Mouse (Mus musculus) 416B (cell line): ENCODE data around the gene Acap1.
"Not testable (repeated sequence)": the region's sequence is repeated elsewhere in the genome, so short reads cannot be mapped to it uniquely, and the experiment has no call there.

Source experiments
- DNase-seq: peaks from one replicate; pipeline ENCODE4 v3.0.0; 2011; ENCODE audit warnings: low read depth

Acap1 gene

DNA sequence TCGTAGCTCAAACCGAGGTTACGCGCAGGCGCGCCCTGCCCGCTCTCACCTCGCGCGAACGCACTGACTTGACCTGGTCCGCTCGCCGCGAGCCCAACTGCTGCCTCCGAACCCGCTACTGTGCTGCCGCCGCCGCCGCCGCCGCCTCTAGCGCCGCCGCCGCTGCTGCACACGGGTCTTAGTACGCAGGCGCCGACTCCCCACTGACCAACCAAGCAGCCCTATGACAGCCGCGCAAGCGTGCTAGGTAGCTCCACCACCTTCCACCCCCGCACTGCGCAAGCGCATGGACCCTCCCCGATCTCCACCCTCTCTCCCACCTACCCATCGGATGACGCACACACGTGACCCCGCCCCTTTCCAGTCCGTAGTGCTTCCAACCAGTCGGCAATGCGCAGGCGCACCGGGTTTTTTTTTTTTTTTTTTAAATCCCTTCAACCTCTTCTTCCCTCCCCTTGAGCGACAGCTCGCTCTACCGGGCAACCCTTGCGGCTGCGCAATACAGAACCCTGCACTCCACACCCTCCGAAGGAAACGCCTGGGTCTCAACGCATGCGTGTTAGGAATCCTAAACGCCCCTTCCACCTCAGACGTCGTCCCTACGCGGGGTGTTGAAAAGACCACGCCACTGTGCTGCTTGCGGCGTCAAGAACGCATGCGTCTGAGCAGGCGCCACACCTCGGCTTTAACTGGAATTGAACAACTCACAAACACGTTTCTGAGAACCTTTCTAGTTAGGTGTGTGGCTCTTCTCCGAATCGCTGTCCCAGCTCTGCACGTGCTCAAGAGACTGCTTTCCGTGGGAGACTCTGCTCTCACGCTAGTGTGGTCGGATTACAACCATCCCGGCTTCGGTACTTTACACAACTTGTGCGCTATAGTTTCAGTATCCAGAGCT is 26.0 kb upstream of the Acap1 start, which contains the start of gene Eif5a:
Eif5a (minus strand) TSS at position 845 of the 898 bp plus-strand sequence.
- peak; percentile 100 for DNase-seq

DNA sequence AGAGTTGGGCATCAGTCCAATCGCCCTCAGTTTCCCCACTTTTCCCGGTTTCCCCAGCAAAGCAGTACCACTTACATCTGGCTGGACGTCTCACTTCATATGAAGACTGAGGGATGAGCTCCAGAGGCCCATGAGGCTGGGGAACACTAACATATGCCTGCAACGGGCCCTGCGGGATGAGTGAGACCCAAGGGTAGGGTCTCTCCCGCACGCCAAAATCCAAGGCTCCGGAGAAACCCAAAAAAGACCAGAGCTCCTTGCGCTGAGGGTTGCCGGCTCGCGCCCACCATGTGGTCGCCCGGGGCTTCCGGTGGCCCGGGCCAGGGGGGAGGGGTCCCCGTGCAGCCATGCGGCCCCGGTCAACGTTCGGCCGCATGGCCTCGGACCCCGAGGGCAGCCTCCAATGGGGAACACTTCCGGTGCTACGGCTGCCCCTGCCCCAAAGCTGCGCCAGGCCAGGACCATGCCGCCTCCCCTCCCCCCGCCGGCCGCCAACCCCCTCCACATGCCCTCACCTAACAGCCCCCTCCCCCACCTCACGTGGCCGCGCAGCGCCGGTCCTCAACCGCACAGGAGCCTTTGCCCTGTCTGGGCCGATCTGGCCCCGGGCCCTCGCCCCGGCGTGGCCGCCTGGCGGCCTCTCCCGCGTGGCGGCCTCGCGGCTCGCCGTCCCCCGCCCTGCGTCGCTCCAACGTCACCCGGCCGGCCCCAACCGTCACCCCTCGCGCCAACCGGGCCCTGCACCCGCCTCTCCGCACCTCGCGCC is 25.1 kb upstream of the Acap1 start:
- peak; percentile 53 for DNase-seq

DNA sequence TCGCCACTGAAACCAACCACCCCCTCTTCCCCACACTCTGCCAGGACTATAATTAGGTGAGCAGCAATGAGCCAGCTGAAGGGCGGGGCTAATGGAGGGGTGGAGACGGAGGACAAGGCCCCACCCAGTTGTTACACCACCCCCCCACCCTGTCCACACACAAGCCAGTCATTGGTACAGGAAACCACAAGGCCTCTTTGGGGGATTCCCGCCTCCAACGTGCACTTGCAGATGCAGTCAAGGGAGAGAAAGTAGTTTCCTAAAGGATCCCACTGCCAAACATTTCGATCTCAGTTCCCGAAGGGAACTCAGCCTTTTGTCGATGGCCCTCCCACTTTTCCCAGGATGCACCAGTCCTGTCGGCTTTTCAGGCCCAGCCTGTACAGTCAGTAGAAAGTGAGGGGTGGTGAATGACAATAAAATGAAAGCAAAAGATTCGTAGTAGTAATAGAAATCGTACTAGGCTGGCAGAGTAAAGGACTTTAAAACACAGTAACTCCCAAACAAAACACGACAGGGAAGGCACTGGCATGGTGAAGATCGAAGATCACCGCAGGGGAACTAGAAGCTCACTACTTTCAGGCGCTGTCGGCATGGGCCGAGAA is 24.4 kb upstream of the Acap1 start:
- peak; percentile 98 for DNase-seq

DNA sequence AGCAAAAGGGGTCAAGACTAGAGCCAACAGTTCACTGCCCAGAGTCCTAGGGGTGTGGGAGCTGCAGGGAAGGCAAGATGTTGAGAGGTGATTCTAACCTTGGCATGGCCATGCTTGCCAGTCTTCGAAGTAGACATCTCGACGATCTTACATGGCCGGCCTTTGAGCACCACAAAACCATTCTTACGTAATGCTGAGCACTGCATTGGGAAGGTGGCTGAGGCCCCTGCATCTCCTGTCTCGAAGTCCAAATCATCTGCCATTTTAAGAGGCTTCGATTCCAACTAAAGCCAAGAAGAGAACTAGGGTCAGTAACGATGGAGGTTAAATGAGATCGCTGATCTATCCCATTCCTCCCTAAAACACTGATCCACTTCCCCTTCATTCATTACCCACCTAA is 23.7 kb upstream of the Acap1 start:
- DNase-seq = peak; percentile 39

DNA sequence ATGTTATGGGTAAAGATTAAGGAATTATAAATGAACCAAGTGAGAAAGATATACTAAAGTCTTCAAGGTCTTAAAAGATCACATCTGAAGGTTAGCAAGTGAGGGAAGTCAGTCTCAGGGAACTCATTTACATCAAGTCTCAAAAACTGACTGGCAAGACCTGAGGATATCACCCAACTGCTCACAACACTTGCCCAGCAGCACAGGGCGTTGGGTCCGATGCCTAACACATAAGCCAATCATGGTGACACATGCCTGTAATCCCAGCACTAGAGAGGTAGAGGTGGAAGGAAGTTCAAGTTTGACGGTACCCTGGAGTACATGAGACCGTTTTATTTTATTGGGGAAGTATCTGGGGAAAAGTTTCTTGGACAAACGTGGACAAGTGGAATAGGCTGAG is 22.8 kb upstream of the Acap1 start:
- DNase-seq = no peak

DNA sequence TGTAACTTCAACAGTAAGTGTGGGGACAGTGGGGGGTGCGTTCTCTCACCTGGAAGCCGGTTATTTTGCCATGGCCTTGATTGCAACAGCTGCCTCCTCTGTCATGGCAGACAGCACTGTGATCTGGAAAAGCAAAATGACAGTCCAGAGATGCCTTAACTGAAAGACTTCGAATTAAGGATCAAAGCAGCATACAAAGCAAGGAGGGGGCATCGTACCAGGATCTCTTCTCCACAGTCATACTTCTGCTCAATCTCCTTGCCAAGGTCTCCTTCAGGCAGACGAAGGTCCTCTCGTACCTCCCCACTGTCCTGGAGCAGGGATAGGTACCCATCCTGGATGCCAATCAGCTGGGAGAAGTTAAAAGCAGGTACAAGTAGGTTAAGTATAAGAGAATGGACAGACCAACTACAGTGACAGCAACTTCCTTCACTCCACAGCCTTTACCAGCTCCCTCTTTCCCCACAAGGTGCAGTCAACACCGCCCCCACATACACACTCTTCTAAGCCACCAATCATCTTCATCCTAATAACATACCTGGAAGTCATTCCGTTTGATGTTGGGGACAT is 22.1 kb upstream of the Acap1 start:
- DNase-seq = no peak

DNA sequence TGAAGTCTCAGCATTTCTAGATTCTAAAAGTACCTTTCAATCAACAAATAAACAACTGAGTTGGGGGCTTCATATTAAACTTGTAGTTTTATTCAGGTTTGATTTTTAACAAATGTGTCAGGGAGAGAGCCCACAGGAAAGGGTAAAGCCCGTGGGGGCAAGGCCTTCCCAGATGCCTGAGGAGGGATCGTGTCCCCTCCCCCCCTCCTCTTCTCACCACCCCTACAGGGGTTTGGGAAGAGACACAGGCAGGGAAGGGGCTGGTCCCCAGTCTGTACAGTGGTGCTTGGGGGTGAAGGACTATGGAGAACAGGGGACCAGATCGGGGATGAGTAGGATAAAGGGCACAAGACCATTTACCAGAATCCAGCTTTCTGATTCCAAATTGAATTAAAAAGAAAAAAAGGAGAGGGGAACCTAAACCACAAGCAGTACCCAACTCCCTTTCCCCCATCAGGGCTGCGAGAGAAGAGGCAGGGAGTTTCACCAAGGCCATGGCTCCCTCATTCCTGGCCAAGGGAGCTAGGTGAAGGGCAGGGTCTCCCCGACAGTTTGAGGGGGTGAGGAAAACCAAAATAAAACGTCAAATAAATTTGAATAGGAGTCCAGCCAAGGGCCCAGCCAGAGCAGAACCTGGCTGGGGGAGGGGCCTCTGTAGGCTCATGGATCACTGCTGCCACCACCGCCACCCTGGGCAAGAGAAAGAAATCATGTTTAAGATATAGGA is 21.5 kb upstream of the Acap1 start:
- not testable (repeated sequence) for DNase-seq

DNA sequence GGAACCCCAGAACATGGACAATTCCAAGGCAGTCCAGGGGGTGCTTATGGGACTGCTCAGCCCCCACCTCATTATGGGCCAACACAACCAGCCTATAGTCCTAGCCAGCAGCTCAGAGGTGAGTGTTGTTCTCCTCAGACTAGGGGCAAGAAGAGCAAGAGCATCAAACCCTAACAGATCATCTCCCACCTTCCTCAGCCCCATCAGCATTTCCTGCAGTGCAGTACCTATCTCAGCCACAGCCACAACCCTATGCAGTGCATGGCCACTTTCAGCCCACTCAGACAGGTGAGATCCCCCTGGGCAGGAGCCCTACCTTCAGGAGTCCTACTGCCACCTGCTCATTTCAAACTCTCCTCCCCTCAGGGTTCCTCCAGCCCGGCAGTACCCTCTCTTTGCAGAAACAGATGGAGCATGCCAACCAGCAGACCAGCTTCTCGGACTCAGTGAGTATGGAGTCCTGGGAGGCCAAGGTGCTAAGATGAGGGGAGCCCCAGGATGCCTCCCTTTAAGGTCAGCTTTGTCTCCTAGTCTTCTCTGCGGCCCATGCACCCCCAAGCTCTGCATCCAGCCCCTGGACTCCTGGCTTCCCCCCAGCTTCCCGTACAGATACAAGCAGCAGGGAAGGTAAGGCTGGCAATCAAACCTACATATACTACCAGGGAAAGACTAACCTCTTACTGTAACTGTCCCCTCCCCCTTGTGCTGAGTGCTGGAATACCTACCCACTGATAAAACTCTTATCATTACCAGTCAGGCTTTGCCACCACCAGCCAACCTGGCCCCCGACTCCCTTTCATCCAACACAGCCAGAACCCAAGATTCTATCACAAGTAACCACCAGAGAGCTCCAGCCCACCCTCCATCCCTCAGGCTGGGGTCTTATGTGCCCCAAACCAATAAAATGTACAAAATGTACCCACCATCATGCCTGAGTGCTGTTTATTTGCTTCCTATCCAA is 20.6 kb upstream of the Acap1 start:
- DNase-seq = peak; percentile 35

DNA sequence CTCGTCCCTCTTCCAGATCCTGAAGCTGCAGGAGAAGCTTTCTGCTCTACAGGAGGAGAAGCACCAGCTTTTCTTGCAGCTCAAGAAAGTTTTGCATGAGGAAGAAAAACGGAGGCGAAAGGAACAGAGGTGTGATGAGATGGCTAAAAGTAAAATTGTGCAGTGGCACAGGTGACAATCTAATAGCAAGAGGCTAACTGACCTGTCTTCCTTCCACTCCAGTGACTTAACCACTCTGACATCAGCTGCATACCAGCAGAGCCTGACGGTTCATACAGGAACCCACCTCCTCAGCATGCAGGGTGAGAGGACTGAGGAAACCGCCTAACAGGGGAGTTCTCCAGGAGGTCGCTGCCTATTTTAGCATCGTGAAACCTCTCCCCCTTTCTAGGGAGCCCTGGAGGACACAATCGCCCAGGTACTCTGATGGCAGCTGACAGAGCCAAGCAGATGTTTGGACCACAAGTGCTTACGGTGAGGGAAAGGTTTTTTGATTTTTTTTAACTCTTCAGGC is 19.6 kb upstream of the Acap1 start:
- DNase-seq = peak; percentile 39

DNA sequence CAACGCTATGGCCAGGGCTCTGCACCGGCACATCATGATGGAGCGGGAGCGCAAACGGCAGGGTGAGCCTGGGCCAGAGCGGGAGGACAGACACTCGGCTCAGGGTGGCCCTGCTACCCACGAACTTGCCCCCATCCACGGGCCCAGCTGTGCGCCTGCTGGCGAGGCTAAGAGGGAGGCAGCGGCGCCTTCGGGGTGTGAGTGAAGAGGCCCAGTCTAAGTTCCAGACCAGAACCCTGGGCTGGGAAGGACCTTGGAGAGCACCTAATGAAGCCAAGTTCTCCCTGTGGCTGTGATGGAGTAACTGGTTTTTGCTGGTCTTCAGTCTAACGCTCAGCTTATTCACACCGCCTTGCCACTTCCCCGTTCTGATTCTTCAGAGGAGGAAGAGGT is 19.0 kb upstream of the Acap1 start:
- DNase-seq = peak; percentile 64

DNA sequence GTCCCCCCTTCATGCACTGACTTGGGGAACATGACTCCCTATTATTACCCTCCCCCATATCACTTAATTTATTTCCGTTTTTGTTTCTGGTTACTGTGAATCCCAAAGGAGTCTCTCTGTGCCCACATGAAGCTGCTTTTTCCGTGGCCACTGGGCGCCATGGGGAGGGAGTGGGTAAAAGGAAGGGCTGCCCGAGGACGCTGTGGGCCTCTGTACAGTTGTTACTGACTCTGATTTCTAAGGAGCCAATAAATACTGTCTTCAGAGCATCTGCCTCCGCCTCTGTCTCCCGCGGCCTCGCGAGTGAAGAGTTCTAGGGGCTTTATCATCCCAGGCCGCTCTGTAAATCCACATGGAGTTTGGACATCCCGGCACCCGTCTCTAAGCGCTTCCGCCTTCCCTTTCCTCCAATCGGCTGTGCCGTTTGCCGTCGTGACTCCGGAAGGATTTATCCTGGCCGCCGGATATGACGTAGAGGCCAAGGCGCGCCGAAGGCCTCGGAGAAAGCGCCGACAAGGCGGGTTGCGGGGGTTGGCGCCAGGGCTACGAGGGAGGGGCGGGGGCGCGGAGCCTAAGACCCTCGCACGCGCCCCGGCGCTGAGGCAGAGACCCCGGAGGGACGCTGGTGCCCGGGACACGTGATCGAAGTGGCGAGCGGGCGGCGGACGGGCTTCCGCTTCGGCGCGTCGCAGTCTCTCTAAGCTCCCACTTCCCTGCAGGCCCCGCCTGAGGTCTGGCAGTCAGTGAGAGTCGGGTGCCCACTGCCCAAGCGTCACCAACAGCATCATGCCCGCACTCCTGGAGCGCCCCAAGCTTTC is 18.4 kb upstream of the Acap1 start, which contains the start of gene Gps2:
Gps2 (plus strand) TSS at position 335 of the 818 bp plus-strand sequence.
- DNase-seq = peak; percentile 95

DNA sequence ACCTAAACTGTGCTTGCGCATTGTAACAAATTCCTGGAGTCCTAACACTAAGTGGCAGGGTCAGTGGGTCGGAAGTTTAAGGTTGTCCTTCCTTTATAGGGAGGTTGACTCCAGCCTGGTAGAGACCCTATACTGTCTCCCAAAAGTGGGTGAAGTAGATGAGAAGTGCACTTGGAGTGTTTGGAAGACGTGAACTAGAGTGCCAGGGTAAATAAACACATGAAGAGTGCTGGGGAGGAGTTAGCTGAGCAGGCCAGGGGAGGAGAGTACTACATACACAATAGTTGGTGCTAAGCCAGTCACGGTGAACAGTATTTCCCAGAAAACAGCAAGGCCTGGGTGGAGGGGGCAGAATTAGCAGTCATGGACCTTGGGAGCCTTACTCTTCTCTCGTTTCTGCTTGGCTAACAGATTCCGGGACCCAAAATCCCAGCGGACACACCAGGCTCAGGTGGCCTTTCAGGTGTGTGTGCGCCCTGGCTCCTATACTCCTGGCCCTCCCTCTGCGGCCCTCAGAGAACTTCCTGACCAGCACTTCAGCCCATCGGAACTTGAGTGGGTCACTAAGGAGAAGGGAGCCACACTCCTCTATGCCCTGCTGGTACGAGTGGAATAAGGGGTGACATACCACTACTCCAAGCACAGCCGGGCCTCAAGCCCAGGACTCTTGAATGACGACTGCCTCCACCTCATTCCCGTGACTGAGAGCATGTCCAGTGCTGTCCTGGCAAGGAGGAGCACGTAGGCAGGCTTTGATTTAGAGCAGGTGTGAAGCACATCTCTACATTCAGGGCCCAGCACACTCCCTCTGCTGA is 17.6 kb upstream of the Acap1 start:
- DNase-seq = no peak

DNA sequence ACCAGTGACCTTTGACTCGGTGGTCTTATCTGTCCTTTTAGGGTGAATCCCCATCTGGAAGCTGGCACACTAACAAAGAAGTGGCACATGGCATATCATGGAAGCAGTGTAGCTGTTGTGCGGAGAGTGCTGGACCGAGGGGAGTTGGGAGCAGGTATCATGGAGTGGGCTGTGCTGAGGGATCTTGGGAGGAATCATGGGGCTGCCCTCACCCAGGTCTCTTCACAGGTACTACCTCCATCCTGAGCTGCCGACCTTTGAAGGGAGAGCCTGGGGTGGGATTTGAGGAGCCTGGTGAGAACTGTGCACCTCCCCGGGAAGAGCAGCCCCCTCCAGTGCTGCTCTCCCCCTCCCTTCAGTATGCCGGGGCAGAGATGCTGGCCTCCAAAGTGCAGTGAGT is 16.4 kb upstream of the Acap1 start:
- DNase-seq = no peak

DNA sequence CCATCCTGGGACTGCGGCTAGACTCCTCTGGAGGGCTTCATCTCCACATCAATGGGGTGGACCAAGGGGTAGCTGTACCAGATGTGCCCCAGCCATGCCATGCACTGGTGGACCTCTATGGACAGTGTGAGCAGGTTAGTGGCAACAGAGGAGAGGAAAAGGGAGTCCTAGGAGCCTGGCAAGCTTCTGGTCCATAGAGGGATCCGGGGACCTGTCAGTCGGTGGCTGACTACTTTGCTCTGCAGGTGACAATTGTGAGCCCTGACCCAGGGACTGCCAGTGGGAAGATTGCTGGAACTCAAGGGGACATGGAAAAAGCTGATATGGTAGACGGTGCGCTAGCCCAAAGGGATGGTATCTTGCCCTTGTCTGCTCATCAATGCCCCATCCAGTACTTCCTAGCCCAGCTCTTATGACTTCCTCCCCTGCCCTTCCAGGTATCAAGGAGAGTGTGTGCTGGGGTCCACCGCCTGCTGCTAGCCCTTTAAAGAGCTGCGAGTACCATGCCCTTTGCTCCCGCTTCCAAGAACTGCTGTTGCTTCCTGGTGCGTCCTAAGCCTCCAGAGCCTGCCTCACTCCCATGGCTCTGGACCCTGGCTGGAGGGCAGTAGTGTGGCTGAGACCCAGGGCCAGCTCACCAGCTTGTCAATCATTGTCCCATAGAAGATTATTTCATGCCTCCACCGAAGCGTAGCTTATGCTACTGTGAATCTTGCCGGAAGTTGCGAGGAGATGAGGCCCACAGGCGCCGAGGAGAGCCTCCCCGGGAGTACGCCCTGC is 15.6 kb upstream of the Acap1 start:
- DNase-seq = no peak

DNA sequence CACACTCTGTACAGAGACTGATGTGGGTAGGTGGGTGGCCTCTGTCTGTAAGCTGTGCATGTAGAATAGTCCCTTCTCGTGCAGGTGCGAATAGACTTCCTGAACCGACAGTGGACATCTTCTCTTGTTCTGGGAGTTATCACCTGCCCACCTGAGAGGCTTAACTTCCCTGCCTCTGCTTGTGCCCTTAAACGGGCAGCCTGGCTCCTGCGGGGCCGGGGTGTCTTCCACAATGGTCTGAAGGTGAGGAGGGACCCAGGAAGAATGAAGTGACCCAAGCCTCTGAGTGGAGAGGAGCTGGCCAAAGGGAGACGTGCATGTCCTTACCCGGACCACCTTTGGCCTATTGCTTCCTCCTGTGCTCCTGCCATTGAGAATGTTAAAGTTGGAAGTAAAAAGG is 14.8 kb upstream of the Acap1 start:
- no peak for DNase-seq

DNA sequence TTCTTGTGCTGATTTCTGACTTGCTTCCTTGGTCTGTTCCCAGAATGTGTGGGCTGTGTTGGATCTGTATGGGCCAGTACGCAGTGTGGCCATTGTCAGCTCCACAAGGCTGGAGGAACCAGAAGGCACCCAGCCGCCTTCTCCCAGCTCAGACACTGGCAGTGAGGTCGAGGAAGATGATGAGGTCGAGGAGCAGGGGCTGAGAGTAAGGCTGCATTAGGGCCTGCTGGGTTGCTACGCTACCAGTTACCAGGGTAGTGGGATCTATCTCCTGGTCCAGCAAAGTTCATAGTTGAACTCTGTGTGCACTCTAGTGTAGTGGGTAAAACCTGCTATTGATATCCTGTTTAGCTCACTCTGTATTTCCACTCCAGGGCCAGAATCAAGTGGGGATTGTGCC is 13.8 kb upstream of the Acap1 start:
- DNase-seq = no peak

DNA sequence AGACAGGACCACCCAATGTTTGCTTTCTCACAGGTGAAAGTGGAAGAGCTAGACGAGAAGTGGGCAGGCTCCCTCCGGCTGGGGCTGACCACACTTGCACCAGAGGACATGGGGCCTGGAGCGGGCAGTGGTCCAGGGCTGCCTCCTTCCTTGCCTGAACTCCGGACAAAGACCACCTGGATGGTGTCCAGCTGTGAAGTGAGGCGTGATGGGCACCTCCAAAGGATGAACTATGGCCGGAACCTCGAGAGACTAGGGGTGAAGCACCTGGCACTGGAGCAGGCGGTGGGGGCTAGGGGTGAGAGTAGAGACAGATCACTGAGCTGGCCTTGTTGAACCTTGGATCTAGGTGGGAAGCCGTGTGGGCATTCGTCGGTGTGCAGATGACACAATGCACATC is 13.3 kb upstream of the Acap1 start:
- no peak for DNase-seq

DNA sequence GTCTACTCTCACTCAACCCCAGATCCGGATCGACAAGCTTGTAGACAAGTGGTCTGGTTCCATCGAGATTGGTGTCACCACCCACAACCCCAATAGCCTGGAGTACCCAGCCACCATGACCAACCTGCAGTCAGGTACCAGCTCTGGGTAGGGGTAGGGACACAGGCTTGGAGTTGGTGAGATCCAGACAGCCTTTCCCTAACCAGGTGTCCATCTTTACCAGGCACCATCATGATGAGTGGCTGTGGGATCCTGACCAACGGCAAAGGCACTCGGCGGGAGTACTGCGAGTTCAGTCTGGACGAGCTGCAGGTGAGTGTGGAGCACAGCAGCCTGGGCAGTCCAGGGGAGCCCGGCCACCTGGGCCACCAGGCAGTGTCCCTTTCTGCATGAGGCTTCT is 9.0 kb upstream of the Acap1 start:
- no peak for DNase-seq
